Mouse (Mus musculus) megakaryocyte, embryonic 14.5 days (primary cell): Measurements from ENCODE around the gene Dnah2. TPM values are rescaled to one million over a fixed set of nuclear protein-coding genes. Genes with fewer than 3 reads are reported as not detected.
"Not testable (repeated sequence)": the region's sequence is repeated elsewhere in the genome, so short reads cannot be mapped to it uniquely, and the experiment has no call there.

Source experiments
- H3K27me3 ChIP-seq: replicated peaks from 2 replicates; pipeline ENCODE3; 2012; ENCODE audit warnings: inconsistent platforms
- H3K36me3 ChIP-seq: replicated peaks from 2 replicates; pipeline ENCODE3; 2012; ENCODE audit warnings: low read length, inconsistent platforms, mixed read lengths
- H3K4me1 ChIP-seq: 2 replicates; pipeline ENCODE4 v1.6.1; 2012; ENCODE audit warnings: inconsistent platforms
- H3K4me3 ChIP-seq: replicated peaks from 2 replicates; pipeline ENCODE3; 2012; ENCODE audit warnings: moderate library complexity, mild to moderate bottlenecking, inconsistent platforms
- H3K9me3 ChIP-seq: 2 replicates; pipeline ENCODE4 v1.6.1; 2012; ENCODE audit warnings: inconsistent platforms
- FLI1 ChIP-seq: IDR thresholded peaks from 2 replicates; pipeline ENCODE4 v1.6.1; 2012; ENCODE audit warnings: low read length, inconsistent platforms, mixed read lengths
- GATA1 ChIP-seq: IDR thresholded peaks from 3 replicates; pipeline ENCODE4 v1.6.1; 2012; ENCODE audit warnings: mixed read lengths, low read length, inconsistent platforms, borderline replicate concordance
- polyA plus RNA-seq: library from polyadenylated mRNA; stranded (reverse); fragments of >175 nt; gene quantifications from 2 replicates; pipeline ENCODE4 v1.2.3, GENCODE M21; 2012; ENCODE audit warnings: low replicate concordance; ENCODE audit not compliant: insufficient read depth

Dnah2 gene
- polyA plus RNA-seq, 1 experiment: 0.95 TPM

GRCm38 (mm10) chr11:69553341-69553721 lies 4.4 kb upstream of the Dnah2 start:
- Histone ChIP-seq H3K9me3 (peaks cover 10% of the 10 kb centered on the region), H3K4me1 (peaks cover 19% of the 10 kb centered on the region), H3K4me3 (no peak overlapping the region), H3K36me3 (peaks cover 2% of the 10 kb centered on the region), H3K27me3 (peaks cover 70% of the 10 kb centered on the region)
- TF ChIP-seq GATA1 (no peak), FLI1 (no peak)

- Histone ChIP-seq H3K4me1 (peaks cover 19% of the 10 kb centered on the region), H3K27me3 (peaks cover 71% of the 10 kb centered on the region), H3K36me3 (peaks cover 2% of the 10 kb centered on the region), H3K4me3 (no peak overlapping the region), H3K9me3 (peaks cover 10% of the 10 kb centered on the region)
- TF ChIP-seq GATA1 (no peak), FLI1 (no peak)
Measured at GRCm38 (mm10) chr11:69552622-69553340, 3.9 kb upstream of the Dnah2 start.

GRCm38 (mm10) chr11:69551310-69551709 lies 2.4 kb upstream of the Dnah2 start:
- no peak for TF ChIP-seq FLI1
- no peak for TF ChIP-seq GATA1
- peaks cover 10% of the 10 kb centered on the region for H3K9me3 ChIP-seq
- no peak overlapping the region for H3K4me3 ChIP-seq
- peaks cover 71% of the 10 kb centered on the region for H3K27me3 ChIP-seq
- peaks cover 2% of the 10 kb centered on the region for H3K36me3 ChIP-seq
- H3K4me1 ChIP-seq: peaks cover 31% of the 10 kb centered on the region

GRCm38 (mm10) chr11:69547071-69547470 lies 1.8 kb downstream of the Dnah2 start:
- Histone ChIP-seq H3K36me3 (no peaks in the 10 kb centered on the region), H3K4me3 (peak overlapping the region; percentile 90), H3K9me3 (0 out of 2 replicates have a peak, but pooled peaks cover 2% of the 10 kb centered on the region), H3K27me3 (peaks cover 77% of the 10 kb centered on the region), H3K4me1 (peaks cover 24% of the 10 kb centered on the region)
- TF ChIP-seq FLI1 (no peak), GATA1 (no peak)

GRCm38 (mm10) chr11:69546423-69547053 lies 2.4 kb downstream of the Dnah2 start:
- Histone ChIP-seq H3K36me3 (no peaks in the 10 kb centered on the region), H3K9me3 (no peaks in the 10 kb centered on the region), H3K4me1 (peaks cover 24% of the 10 kb centered on the region), H3K4me3 (peak overlapping the region; percentile 90), H3K27me3 (peaks cover 74% of the 10 kb centered on the region)
- TF ChIP-seq FLI1 (no peak), GATA1 (no peak)

GRCm38 (mm10) chr11:69545957-69546356 lies 3.0 kb downstream of the Dnah2 start:
- Histone ChIP-seq H3K4me3 (peak overlapping the region; percentile 90), H3K27me3 (peaks cover 71% of the 10 kb centered on the region)
- no peak for TF ChIP-seq GATA1
- TF ChIP-seq FLI1: no peak

GRCm38 (mm10) chr11:69543598-69543997 lies 5.3 kb downstream of the Dnah2 start:
- H3K27me3 ChIP-seq: peaks cover 61% of the 10 kb centered on the region
- no peak overlapping the region for H3K4me3 ChIP-seq
- H3K9me3 ChIP-seq: no peaks in the 10 kb centered on the region
- no peaks in the 10 kb centered on the region for H3K36me3 ChIP-seq
- peaks cover 20% of the 10 kb centered on the region for H3K4me1 ChIP-seq
- no peak for TF ChIP-seq GATA1
- TF ChIP-seq FLI1: no peak

More at GRCm38 (mm10) chr11:69545957-69546356, 3.0 kb downstream of the Dnah2 start:
- Histone ChIP-seq H3K4me1 (peaks cover 24% of the 10 kb centered on the region), H3K9me3 (no peaks in the 10 kb centered on the region), H3K36me3 (no peaks in the 10 kb centered on the region)

- not testable (repeated sequence) for H3K4me3 ChIP-seq, H3K9me3 ChIP-seq, H3K4me1 ChIP-seq, H3K36me3 ChIP-seq
- peaks cover 57% of the 10 kb centered on the region for H3K27me3 ChIP-seq
Measured at GRCm38 (mm10) chr11:69541741-69542140, 7.2 kb downstream of the Dnah2 start.

GRCm38 (mm10) chr11:69540700-69541099 lies 8.2 kb downstream of the Dnah2 start:
- Histone ChIP-seq H3K4me1 (no peaks in the 10 kb centered on the region), H3K36me3 (no peaks in the 10 kb centered on the region), H3K9me3 (no peaks in the 10 kb centered on the region), H3K4me3 (no peak overlapping the region), H3K27me3 (peaks cover 47% of the 10 kb centered on the region)
- TF ChIP-seq GATA1 (no peak), FLI1 (no peak)

GRCm38 (mm10) chr11:69534990-69535389 lies 13.9 kb downstream of the Dnah2 start:
- H3K36me3 ChIP-seq: no peaks in the 10 kb centered on the region
- peaks cover 1% of the 10 kb centered on the region for H3K4me1 ChIP-seq
- no peak overlapping the region for H3K4me3 ChIP-seq
- peaks cover 24% of the 10 kb centered on the region for H3K27me3 ChIP-seq
- no peak for TF ChIP-seq FLI1
- no peak for TF ChIP-seq GATA1
- no peaks in the 10 kb centered on the region for H3K9me3 ChIP-seq
